Mouse (Mus musculus) thymus, postnatal 4 days (tissue): ENCODE results near the gene Higd2a.

Experiments used
- DNase-seq: peaks from one replicate; pipeline ENCODE4 v3.0.0; 2021

Higd2a gene

DNA sequence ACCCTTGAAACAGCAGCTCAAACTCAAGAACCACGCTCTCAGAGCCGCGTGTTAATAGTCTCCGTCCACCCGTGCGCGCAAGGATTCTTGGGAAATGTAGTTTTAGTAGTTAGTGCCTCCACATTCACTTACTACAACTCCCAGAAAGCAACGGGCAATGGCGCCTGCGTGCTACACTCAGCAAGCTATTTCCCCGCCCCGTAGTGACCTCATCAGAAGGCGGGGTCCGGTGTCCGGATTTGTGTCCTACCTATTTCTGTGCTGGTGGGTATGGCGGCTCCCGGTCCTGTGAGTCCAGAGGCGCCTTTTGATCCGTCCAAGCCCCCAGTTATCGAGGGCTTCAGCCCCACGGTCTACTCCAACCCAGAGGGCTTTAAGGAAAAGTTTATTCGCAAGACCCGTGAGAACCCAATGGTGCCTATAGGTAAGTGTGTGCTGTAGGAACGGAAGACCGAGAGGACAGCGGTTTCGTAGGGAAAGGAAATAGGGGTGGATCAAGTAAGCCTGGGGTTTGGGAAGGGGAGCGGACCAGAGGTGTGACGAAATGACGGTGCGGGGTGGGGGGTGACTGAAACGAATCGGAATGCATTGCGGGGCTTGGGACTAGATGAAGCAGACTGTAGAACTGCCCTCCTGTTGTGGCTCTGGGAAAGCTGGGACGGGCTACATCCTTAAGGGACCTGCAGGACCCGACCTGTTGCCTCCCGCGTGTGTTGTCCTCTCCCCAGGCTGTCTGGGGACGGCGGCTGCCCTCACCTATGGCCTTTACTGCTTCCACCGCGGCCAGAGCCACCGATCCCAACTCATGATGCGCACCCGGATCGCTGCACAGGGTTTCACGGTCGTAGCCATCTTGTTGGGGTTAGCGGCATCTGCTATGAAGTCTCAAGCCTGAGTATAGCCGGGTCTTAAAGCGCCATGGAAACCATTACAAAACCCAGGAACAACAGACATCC is at the start of gene Higd2a, which contains the start of gene Nop16:
Gene Higd2a, plus strand, starts transcription at position 212 of the 956 bp plus-strand sequence.
Gene Nop16, minus strand, starts transcription at position 95 of the 956 bp plus-strand sequence.
- peak; percentile 94 for DNase-seq

DNA sequence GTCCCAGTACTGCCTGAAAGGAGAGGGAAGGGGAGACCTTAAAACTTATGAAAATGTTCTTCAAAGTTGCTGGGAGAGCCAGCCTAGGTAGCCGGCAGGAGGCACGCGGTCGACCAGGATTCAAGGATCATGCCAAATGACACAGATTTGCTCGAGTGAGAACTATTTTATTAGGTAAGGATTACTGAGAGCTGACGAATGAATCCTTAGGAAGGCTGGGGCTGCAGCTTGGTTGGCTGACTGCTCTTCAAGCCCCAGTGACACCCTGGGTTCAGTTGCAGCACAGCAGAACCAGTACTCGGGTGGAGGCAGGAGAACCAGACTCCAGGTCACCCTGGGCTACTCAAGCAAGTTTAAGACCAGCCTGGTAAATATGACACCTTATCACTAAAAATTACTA is 42.0 kb upstream of the Higd2a start:
- no peak for DNase-seq

DNA sequence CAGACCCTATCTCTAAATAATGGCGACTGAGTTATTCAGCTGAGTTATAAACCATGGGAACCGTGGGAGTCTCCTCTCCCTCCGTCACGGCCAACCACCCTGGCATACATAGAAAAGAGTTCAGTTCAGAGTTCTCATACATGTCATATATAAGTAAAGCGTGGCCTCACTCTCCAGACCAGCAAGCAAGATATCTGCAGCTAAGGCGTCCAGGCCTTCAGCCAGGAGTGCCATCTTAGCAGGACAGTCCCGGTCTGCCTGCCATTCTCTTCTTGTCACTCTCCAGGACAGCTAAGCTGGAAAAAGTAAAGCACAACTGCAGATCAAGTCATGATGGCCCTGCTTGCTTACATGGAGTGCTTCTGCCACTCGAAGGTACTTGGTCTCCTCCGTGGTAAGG is 33.8 kb upstream of the Higd2a start:
- DNase-seq: no peak

DNA sequence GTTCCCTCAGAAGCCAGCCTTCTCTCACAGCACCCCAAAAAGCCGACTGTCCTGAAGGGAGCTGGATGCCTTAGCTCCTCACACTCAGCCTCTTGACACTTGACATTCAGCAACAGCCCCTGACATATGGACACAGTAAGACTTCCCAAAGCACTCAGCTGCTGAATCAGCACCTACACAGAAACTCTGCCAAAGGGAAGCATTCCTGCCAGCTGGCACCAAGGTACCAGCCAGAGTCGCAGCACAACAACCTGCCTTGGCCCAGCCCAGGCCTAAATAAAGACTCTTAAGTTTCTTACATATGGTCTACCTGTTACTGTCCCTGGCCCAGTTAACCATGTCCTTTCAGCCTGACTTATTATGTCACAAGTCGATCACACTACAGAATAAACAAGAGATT is 33.2 kb upstream of the Higd2a start:
- no peak for DNase-seq

DNA sequence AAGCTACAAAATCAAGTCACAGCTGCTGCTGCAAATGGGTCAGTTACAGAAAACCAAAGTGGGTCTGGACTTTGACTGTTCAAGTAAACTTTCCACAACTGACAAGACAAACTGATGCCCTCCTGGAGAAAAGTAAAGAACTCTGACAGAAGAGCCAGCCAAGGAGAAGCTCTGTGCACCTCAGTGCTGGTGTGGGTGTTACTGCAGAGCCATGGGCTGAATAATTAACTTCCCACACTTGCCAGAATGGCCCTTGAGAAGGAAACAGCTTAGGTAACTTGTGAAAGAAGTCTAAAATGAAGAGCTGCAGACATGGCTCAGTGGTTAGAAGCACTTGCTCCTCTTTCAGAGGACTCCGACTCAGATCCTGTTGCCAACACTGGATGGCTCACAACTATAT is 32.4 kb upstream of the Higd2a start:
- no peak for DNase-seq

DNA sequence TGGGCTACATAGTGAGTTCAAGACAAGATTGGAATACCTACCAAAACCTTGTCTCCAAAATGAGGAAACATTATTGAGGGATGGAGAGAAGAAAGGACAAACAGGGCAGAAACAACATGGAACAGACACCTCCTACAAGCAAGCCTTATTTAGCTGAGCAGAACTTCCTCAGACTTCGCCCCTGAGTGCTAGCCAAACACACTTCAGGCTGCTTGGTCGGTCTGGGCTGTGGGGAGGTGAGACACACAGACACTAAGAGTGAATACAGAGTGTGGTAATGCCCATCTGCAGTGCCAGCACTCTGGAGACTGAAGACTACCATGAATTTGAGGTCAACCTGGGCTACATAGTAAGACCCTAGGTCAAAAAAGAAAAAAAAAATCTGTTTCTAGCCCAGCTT is 30.4 kb upstream of the Higd2a start:
- DNase-seq: no peak

DNA sequence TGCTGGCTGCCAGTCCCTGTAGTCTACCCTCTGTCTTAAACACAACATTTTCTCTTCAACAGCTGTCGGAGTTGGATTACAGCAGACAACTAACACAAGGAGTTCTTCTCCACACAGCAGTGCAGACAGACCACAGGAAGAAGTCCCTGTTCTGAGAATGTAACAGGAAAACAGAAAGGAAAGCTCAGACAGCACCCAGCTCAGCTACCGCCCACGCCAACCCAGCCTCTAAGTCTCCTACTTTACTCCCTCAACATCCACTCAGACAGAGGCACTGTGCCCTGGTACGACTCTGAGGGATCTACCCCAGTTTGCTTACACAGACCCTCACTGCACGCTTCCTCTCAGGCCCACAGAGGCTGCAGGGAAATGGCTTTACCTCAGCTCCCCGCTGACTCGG is 29.4 kb upstream of the Higd2a start:
- no peak for DNase-seq

DNA sequence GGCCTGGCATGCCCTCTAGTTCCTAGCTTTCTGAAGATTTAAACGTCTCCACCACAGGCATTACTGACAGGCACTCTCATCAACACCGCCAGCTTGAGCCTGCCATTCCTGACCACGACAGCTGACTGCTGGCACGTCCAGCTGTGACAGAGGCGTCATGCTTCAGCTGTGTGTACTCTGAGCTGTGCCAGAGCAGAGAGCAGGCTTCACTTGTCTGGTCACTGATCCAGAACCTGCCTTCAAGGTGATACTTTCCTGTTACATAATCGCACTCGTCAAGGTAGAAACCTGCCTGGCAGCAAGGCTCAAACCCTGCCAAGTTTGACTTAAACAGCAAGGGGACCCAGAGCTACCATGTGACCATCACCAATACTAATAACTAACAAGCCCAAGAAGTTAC is 27.4 kb upstream of the Higd2a start:
- no peak for DNase-seq

DNA sequence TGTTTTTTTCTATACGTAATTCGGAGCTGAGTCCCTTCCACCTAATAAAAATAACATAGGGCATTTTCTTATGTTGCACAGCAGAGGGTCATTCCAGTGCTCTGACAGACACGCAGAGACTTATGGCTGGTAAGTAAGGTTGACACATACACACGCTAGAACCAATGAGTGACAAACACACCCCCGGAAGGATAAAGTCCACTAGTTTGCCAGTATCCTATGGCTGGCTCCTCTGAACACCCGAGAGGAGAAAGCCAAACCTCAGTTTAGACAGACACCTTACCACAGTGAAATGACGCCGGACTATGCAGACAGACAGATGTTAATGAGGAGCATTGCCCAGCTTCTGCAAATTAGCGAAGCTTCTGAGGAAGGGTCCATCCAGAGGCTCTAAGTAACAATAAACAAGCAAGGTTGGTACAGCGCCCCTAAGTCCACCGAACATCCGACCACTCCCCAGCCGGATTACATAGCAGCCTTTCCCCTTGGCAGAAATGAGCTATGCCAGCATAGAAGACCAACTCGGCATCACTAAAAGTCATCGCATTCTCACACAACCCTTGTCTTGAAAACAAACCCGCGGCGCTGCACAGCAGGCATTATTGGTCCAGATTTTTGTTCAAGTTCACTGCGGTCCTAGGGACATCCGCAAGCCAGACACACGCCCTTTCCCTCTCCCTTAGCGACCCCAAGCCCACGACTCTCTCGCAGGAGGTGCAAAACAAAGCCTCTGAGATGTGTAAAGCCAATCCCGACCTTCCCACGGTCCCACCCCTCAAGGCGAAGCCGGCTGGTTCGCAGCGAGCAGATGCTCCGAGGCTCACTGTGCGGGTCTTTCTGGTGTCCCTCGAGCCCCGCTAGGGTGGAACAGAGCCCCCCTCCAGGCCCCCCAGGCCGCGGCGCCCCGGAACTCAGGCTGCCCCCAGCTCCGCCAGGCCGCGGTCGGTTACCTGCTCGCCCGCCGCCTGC is 25.5 kb upstream of the Higd2a start:
- no peak for DNase-seq

DNA sequence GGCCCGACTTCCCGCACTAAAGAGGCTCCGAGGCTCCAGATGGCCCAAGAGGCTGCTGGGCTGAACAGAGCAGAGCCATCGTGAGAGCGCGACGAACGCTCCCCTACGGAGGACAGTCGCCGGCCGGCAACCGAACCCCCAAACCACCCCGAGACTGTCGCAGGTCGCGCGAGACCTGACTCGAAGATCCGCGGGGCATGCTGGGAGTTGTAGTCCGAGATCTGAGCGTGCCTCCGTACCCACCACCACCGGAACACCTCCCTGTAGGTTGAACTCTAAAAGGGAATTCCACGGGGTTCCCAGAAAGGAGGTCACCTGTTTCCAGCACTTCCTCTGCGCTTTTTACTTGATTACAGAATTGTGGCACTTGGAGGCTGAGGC is 24.8 kb upstream of the Higd2a start, which contains the start of gene 4833439L19Rik:
Gene 4833439L19Rik, minus strand, starts transcription at position 235 of the 381 bp plus-strand sequence.
- peak; percentile 99 for DNase-seq

DNA sequence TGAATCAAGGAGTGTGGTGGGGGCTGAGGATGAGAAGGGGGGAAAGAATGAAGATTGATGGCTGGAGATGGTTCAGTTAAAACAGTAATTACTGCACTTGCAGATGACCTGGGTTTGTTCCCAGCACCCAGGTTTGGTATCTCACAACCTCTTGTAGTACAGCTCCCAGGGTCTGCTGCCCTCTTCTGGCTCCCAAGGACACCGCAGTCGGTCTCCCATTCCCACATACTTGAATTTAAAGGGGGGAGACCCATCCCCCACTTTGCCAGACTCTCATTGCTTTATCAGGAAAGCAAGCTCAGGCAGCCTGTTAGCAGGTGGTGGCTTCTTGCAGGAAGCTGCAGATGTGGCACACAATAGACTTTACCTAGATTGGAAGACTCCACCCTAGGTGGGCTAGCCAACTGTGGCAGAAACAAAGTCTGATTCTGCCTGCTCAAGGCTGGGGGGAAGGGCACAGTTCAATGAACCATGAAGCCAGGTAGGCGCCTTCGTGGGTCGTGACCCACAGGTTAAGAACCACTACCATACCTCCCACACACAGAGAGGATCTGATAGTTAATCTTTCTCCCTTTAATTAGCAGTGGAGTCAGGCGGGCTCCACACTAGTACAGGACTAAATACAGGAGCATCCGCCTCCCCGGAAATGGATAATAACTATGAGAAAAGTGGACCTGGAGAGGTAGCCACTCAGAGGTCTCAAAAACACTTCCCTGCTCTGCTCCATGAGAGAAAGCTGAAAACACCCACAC is 24.2 kb upstream of the Higd2a start:
- DNase-seq: peak; percentile 70

DNA sequence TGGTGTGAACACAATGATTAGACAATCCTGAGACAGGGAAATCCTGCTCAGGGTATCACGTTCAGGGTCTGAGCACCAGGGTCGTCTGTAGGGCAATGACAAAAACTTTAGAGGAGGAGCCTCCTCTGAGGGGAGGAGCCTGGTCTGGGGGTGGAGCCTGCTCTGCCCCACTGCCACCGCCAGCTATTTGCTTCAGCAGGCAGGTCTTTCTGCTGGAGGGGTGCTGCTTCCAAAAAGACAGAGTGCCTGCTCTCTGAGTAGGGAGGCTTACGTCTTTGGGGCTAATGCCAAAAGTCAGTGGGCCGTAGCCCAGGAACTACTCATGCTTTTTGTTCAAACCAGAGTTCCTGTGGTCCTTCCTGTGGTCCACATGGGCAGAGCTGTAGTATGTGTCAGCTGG is 21.6 kb upstream of the Higd2a start:
- peak; percentile 34 for DNase-seq

DNA sequence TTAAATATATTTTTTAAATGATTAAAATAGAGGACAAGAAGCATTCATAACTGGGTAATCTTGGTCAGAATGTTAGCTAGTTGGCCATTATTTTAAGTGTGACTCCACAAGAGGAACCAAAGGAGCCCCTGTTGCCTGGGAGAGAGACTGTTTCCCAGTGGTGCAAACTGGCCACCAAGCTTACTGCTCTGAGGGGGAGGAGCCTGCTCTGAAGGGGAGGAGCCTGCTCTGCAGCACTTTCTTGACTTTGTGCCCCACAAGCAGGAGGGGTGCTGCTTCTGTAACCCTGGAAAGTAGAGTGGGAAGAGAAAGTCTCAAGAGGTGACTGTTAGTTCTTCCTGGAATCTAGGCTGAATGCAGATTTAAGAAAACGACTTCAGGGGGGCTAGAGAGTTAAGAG is 20.7 kb upstream of the Higd2a start:
- no peak for DNase-seq

DNA sequence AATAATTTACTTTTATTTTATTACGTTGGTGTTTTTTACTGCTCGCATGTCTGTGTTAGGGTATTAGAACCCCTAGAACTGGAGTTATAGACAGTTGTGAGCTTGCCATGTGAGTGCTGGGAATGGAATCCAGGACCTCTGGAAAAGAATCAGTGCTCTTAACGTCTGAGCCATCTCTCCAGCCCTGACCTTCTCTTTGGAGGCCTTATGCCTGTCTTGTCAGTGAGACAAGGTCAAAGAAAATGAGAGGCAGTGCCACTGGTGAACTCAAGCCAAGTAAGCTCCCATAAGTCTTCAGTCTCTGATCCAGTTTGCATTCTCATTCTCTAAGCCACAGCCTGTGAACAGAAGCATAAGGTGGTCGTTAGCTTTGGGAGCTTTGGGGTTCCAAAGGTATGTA is 19.3 kb upstream of the Higd2a start:
- DNase-seq: no peak

DNA sequence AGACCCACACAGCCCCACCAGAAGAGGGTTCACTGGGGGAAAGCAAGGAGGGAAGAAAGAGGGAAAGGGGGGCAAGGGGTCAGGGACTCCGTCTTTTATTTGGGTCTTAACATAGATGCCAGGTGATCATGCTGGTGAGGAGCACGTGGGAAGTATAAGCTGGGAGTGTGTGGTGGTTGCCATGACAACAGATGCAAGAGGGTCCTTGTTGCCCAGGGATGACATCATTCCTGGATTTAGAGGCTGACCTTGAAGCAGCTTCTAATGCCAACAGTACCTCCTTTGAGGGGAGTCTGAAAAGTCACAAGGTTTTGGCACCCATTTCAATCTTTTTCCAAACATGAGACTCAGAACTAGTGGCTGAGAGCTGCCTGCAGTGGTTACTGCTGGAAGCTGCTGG is 18.4 kb upstream of the Higd2a start:
- no peak for DNase-seq

DNA sequence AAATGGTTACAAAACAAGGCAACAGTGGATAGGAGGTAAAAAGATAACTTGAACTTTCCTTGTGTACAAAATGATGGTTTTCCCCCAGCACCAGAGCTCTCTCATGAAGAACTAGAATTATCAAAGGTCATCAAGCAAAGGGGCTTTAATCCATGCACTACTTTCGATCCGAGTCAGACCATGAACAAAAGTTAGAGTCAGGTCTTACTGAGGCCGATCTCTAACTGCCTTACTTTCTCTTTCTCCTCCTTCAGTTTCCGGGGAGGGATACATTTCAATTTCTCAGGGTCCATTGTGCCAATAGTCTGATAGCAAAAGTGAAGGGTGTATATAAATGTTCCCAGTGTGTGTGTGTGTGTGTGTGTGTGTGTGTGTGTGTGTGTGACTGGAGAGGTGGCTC is 17.4 kb upstream of the Higd2a start:
- no peak for DNase-seq

DNA sequence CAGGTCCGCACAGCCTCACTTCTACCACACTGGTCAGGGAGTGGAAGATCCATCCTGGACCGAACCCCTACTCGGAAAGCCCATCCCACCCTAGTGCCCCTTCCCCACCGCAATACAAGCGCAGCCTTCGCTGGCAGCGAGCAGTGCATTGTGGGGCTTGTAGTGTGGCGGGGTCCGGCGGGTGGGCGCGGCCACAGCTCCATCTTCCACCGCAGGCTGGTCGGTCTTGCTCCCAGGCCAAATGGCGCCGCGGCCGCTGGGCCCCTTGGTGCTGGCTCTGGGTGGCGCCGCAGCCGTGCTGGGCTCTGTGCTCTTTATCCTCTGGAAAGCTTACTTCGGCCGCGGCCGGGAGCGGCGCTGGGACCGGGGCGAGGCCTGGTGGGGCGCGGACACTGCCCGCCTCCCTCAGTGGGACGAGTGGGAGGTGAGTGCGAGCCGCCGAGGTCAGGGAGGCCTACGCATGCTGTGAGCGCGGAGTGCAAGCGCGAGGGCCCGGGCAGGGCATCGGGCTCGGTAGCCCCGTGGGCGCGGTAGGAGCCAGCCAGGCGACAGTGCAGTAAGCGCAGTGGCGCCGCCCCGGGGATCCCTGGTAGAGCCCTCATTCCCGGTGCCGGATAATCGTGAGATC is 15.0 kb upstream of the Higd2a start, which contains the start of gene Arl10:
Gene Arl10, plus strand, starts transcription at position 162 of the 628 bp plus-strand sequence.
- peak; percentile 75 for DNase-seq

DNA sequence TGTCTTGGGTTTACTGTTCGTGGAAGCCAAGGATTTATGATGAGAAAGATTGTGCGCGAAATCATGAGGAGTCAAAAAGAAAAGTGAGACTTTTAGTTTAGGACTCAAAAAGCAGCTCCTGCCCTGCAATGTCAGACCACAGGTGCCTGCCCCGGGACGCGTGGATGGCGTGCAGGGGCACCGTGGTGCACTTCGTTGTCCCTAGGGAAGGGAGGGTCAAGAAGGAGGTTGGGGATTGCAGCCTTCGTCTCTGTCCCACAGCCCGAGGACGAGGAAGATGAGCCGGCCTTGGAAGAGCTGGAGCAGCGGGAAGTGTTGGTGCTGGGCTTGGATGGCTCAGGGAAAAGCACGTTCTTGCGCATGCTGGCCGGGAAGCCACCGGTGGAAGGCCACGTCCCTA is 14.5 kb upstream of the Higd2a start:
- no peak for DNase-seq

DNA sequence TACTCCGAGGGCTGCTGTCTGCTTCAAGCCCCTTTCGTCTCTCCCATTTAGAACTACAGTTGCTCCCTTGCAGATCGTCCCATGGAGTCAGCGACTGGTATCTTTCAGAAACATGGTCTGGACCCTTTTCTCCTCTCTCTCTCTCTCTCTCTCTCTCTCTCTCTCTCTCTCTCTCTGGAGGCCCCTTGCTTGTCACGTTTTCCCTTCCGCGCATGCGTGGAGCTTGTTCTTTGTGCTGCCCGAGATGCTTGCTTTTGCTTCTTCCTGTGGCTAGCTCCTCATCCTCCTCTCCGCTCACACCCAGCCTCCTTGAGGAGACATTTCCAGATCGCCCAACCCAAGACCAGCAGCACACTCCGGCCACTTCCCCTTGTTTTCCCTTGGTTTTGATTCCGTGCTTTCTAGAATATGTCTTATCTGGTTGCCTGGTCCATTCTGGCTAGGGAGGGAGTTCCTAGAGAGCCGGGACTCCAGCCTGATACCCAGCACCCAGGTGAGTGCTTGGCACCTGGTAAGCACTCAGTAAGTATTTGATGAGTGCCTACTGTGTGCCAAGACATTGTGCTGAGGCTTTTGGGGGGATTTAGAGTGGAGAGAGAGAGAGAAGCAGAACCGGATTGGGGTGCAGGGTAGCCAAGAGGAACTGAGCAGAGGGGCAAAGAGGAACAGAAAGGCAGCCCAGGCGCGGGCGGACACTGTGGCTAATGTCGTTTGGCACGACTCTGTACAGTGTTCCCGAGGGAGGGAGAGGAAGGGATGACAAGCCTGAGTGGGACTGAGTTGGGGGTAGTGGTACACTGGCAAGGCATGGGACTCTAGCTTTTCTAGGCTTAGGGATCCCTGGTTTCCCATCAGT is 12.1 kb upstream of the Higd2a start:
- DNase-seq: no peak

DNA sequence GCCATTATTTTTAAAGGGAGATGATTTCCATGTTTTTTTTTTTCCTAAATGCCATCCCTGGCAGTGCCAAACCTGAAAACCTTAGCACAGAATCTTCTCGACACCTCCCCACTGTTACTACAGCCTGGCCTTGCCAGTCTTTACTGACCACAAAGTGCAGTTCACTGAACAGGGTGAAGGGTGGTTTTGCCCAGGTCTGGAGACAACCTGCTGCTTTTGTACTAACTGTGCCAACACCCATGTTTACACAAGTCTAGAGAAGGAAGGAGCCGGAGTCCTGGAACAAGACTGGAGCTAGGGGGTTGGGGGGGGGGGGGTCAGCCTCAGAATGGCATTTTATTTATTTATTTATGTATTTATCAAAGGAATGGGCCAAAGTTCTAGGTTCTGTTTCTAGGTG is 8.6 kb upstream of the Higd2a start:
- DNase-seq: no peak

DNA sequence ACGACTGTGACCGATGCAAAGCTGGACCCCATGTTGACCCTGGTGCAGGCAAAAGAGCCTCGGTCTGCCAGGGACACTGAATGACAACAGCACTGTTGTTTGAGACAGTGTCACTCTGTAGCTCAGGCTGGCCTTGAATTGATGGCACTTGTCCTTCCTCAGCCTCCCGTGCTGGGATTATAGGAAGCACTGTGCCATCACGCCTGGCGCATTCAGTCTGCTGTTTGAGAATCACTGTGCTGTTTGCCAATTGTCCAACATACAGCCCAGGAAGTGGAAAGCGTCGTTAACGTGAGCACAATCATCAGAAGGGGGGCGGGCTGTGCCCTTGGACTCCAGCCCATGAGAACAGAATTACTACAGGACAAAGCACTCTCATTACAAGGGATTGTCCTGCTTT is 7.9 kb upstream of the Higd2a start:
- DNase-seq: no peak
